Mouse (Mus musculus): ENCODE results near the gene Rpp25l. TPM values are rescaled to one million over a fixed set of nuclear protein-coding genes. Genes with fewer than 3 reads are reported as not detected.

Rpp25l gene
- 10 to 100 TPM; 36.8 to 37.6 TPM for polyA plus RNA-seq (2017; shearing (Covaris generic))

DNA sequence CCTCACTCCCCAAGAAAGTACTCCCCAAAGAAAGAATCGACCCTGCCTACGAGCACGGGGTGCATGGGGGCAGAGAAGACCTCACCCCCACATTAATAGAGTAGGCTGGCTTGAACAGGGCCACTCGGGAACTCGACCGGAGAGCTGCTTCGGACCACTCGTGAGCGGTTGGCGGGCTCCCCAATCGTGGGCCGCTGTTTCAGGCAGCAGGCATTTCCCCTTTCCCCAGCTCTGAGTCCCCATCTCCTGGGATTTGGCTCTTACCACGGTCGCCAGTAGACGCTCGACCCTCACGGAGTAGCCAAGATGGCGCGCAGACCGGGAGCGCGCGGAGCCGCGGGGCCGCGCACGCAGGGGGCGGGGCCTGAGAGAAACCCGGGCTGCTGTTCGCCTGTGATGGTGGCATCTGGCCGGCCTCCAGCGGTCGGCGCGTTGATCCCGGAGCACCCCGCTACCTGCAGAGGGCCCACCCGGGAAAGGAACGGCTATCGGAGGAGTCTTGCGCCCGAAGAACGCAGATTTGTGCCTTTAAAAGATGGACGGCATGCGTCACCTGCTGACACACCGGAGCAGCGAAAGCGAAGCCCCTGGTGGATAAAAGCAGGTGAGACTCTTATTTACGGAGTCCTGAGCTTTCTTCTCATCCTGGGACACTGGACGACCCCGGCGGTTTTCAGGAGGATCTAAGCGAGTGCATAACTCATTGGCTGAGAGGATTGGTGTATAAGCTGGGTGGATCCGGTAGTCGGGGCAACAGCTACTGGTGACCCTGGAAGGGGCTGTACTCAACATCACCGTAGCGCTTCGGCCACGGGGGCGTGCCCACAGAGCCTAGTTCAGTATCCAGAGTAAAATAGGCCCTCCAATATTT is at the start of gene Rpp25l:
Gene Rpp25l (minus strand): TSS at position 338 of the 871 bp plus-strand sequence.

DNA sequence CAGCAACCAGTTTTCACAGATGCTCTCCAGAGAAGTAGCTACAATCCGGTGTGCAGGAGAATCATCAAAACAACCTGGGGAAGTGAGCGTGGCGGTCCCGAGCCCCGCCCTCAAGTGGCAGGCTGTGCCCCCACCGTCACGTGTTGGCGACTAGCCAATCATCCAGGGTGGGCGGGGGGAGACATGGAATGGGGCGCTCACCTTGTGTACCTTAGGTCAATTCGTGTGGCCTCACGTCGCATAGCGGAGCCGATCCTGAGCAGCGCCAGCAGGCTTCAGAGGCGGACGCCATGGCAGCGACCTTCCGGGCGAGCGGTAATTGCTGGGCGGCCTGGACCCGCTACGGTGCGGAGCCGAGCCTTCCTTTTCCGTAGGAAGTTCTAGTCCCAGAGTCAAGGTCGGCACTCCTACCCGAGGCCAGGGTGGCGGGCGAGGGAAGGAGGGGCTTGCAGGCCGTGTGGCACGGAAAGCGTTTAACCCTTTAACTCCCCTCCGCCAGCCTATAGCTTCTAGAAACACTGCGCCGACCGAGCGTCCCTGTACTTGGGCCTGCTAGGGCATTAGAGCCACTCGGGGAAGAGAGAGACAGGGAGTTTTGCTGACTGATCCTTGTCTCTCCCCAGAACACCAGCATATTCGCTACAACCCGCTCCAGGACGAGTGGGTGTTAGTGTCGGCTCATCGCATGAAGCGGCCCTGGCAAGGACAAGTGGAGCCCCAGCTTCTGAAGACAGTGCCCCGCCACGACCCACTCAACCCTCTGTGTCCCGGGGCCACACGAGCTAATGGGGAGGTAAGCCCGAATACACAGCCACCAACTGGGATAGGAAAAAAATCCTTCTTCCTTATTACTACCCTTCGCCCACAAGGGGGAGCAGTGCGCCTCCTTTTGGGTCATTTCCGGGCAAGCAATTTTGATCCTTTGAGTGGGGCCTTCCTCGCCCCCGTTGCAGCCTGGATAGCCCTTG is 42.3 kb upstream of the Rpp25l start, which contains the start of gene Sigmar1:
Gene Sigmar1 (minus strand): TSS at position 820 of the 968 bp plus-strand sequence.

DNA sequence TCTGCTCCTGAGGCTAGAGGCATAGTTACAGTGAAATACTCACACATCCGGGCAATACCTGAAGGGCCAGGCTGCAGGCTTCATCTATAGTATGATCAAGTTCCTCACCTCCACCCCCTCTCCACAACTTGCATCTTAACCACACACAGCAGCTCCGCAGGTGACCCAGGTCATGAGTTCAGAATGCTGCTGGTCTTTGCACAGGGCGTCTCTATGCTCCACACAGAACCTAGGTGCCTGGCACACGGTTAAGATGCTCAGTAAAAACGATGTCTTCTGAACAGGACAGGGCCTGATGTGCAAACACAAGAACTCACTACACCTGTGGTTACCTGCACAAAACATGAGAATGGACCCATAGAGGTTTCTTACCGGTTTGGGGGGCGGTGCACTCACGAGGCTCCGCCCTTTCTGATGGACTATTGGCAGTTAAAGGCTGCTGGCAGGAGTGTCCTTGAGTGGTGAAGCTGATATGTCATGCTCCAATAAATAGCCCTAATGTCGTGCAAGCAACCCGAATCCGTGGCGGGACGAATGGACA is 41.5 kb upstream of the Rpp25l start, which contains the start of gene Galt:
Gene Galt (plus strand): TSS at position 432 of the 541 bp plus-strand sequence.

DNA sequence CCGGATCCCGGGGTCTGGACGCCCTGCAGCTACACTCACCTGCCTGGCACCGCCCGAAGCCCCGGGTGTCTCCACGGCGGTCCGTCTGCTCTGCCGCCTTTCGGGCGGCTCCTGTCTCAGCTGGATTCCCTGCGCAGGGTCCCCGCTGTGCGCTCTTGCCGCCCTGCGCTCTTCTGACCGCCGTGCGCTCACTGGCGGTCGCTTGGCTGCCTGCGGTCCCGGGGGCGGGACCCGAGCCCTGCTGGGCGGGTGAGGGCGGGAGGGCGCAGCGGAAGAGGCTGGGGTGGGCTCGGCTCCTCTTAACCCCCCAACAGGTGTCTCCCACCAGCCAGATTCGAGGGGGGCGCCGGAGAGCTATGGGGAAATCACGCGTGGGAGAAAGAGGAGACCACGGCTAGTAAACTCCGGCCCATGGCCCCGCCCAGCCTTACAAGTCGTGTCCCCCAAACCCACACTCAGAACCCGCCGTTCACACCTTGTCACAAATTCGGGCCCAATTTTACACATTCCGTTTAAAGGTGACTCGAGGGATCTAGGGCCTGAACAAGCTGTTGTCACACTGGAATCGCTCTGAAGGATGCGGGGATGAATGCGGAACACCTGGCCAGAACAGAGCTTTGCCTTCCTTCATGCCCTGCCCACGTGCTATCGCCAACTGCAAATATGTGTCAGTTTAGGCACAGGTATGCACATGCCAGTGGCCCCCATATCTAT is 17.9 kb upstream of the Rpp25l start, which contains the start of gene Arid3c:
Gene Arid3c (minus strand): TSS at position 91 of the 714 bp plus-strand sequence.

DNA sequence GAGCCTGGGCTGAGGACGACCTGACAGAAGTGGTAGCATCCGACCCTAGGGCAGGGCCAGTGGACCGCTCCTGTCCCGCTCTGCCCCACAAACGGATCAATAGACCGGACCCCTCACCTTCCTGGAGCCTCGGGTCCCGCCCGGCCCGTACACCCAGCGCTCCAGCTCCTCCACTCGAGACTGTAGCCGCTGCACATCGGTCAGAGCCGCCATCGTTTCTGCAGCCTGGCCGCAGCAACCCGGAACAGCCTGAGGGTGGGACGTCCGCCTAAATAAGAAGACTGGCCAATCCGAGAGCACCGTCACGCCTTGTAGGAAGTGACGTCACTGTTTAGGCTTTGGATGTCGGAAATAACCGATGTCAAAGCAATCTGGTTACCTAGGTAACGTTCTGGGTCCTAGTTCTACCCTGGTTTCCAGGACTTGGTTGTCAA is 9.6 kb upstream of the Rpp25l start, which contains the start of gene Dctn3:
Gene Dctn3 (minus strand): TSS at position 253 of the 434 bp plus-strand sequence.

DNA sequence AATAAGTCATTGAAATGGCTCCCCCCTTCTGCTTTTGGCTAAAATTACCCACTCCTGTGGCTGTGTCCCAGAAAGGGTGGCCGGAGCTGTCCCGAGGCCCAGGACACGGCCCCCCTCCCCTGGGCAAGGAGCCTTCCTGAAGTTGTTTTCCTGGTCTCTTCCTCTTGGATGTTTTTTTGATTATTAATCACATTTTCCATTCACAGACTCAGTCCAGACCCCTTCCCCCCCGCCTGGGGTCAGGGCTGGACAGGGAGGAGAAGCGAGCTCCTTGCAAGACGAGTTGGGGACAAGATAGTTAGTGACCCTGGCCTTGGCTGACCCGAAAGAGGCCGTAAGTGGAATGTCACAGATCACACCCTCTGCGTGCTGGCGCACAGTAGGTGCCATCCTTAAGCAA is 13.6 kb downstream of the Rpp25l start, which contains the start of gene Il11ra1:
Gene Il11ra1 (plus strand): TSS at position 207 of the 400 bp plus-strand sequence.

DNA sequence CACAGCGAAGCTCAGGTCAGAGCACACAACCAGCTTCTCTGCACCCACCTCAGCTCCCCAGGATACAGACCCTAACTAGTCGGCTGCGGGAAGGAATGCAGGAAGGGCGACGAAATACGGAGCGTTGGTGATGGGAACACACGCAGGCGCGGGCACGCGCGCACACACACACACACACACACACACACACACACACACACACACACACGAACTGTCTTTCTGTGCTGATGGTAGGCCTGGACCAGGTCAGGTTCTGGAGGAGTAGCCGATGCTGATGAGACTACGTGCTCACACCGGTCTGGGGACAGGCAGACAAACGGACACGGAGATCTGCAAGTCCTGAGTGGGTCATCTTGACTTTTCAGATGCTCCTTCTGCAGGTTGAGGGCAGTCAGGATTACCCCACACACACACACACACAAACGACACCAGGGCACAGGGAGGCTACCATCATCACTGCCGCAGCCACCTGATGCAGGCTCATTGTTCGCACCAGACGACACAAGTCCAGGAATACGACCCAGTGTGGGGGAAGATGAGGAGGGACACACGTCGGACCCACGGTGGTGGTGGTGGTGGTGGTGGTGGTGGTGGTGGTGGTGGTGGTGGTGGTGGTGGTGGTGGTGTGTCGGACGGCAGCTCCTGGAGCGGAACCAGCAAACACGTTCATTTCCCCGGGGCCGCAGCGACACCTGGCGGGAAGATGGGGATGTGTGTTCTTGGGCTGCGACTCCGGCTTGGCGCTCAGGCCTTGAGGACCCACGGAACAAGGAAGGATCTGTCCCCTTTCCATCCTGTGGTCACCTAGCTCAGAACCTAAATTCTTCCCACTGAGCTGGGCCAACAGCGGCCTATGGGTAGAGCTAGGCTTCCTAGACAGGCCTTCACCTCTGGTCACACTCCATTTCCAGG is 16.1 kb downstream of the Rpp25l start, which contains the start of gene Cntfr:
Gene Cntfr (minus strand): TSS at position 160 of the 912 bp plus-strand sequence.

Other genes starting within 250 kb of the Rpp25l start
- 1 to 10 TPM; 1.3 to 3.7 TPM for gene Kif24, start 248.6 kb downstream of the Rpp25l start, polyA plus RNA-seq (2017; shearing (Covaris generic))
- gene Nudt2, start 248.4 kb downstream of the Rpp25l start, polyA plus RNA-seq (2017; shearing (Covaris generic)) = 10 to 100 TPM; 17.7 to 20.1 TPM
- 1 to 10 TPM in 1 of 2 experiments, under 1 TPM in 1; 0.60 to 2.9 TPM for gene AI464131, start 210.5 kb downstream of the Rpp25l start, polyA plus RNA-seq (2017; shearing (Covaris generic))
- gene 1110017D15Rik, start 196.2 kb downstream of the Rpp25l start, polyA plus RNA-seq (2017; shearing (Covaris generic)) = not detected
- gene Fam219a, start 144.0 kb downstream of the Rpp25l start, polyA plus RNA-seq (2017; shearing (Covaris generic)) = 1 to 10 TPM; 1.7 to 4.3 TPM
- 1 to 10 TPM in 1 of 2 experiments, not detected in 1; 1.4 TPM for gene Dnaic1, start 143.8 kb downstream of the Rpp25l start, polyA plus RNA-seq (2017; shearing (Covaris generic))
- gene Enho, start 73.2 kb downstream of the Rpp25l start, polyA plus RNA-seq (2017; shearing (Covaris generic)) = 1 to 10 TPM in 1 of 2 experiments, not detected in 1; 1.6 TPM
- under 1 TPM; 0.31 to 0.72 TPM for gene Cntfr, start 16.4 kb downstream of the Rpp25l start, polyA plus RNA-seq (2017; shearing (Covaris generic))
- gene Il11ra1, start 13.5 kb downstream of the Rpp25l start, polyA plus RNA-seq (2017; shearing (Covaris generic)) = 10 to 100 TPM; 11.9 to 13.2 TPM
- gene Dctn3, start 9.6 kb upstream of the Rpp25l start, polyA plus RNA-seq (2017; shearing (Covaris generic)) = 100 to 1,000 TPM; 110 to 129 TPM
- not detected for gene Arid3c, start 17.6 kb upstream of the Rpp25l start, polyA plus RNA-seq (2017; shearing (Covaris generic))
- 10 to 100 TPM; 63.9 to 77.7 TPM for gene Galt, start 41.7 kb upstream of the Rpp25l start, polyA plus RNA-seq (2017; shearing (Covaris generic))
- 10 to 100 TPM; 41.9 to 54.8 TPM for gene Sigmar1, start 42.6 kb upstream of the Rpp25l start, polyA plus RNA-seq (2017; shearing (Covaris generic))
- gene Ccl27a, start 60.7 kb upstream of the Rpp25l start, polyA plus RNA-seq (2017; shearing (Covaris generic)) = 1 to 10 TPM; 4.2 to 8.1 TPM
- gene Gm21541, start 190.1 kb upstream of the Rpp25l start, polyA plus RNA-seq (2017; shearing (Covaris generic)) = not detected
- gene Gm20878, start 228.0 kb upstream of the Rpp25l start, polyA plus RNA-seq (2017; shearing (Covaris generic)) = 1 to 10 TPM in 1 of 2 experiments, under 1 TPM in 1; 0.83 to 1.2 TPM